12 mouse cellular contexts compared by ENCODE assay signal in the genomic region with DNA sequence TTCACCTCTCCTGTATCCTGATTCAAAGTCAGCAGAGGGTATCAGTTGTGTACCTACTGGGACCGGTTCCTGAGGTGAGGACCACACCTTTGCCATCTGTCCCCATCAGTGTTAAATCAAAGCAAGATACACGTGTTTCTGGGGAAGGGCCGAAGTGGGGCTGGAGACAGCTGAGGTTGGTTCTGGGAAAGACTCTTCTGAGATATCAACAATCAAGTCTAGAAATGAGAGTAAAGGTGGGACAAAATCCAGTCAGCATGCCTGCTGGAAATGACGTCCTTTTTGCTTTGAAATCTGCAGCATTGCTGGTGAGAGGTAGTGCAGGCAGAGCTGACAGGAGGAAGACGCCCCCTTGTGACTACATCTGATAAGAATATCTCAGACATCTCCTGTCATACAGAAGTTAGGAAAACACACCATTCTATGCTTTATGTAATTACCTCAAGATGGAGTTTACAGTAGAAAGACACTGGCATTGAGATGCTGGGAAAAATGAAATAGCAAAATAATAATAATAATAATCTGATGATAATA. TPM values are rescaled to one million over a fixed set of nuclear protein-coding genes. Genes with fewer than 3 reads are reported as not detected.
DNase-seq lines count a peak whose midpoint lies in the region; ATAC-seq lines count a peak whose summit lies in the region.
"Had no signal": no experiment of that assay in that cellular context is flagged by ENCODE, and none has a peak within 500 bp of the region (broad histone marks: within the 10 kb centered on the region; RNA-seq: fewer than 3 reads in every experiment).

No protein-coding gene starts in this region.

- no peak overlapping the region for H3K27ac ChIP-seq in midbrain, embryonic 15.5 days
- H3K27ac ChIP-seq: embryonic facial prominence, embryonic 15.5 days; limb, embryonic 13.5 days had no signal

- no peak for ATAC-seq in CD4-positive, CD25-positive, alpha-beta regulatory T cell, adult 4 months
- ATAC-seq in midbrain, embryonic 15.5 days (replicated peaks), result no peak

- H3K9me3 ChIP-seq in midbrain, embryonic 15.5 days, result no peaks in the 10 kb centered on the region
- H3K9me3 ChIP-seq: embryonic facial prominence, embryonic 15.5 days; limb, embryonic 13.5 days had no signal

- WGBS in midbrain, embryonic 15.5 days, result 62% methylated on average over 5 of the region's 5 CpGs

- H3K4me3 ChIP-seq in midbrain, embryonic 15.5 days, result no peak overlapping the region
- H3K4me3 ChIP-seq: embryonic facial prominence, embryonic 15.5 days; limb, embryonic 13.5 days had no signal

- DNase-seq in CD4-positive, CD25-positive, alpha-beta regulatory T cell, adult 2 months (ENCODE audit: low read depth, low spot score), result peak; percentile 20
- peak; percentile 15 to 26 for DNase-seq in kidney, postnatal 36 days
- no peak for DNase-seq in kidney, adult 9 months
- DNase-seq in adipocyte (ENCODE audit: low spot score), result peak; percentile 17
- peak; percentile 39 for DNase-seq in embryo, embryonic 10.5 days (ENCODE audit: low spot score)
- no peak for DNase-seq in right cerebral cortex, postnatal 14 days
- DNase-seq: gastrocnemius, postnatal 36 days; heart, postnatal 36 days had no signal

- peaks cover 7% of the 10 kb centered on the region; the same call in 1 of the 2 replicates for H3K4me1 ChIP-seq in midbrain, embryonic 15.5 days

- peaks cover 19% of the 10 kb centered on the region for H3K27me3 ChIP-seq in midbrain, embryonic 15.5 days (replicated peaks)

- H3K9ac ChIP-seq in midbrain, embryonic 15.5 days, result no peak overlapping the region
- H3K9ac ChIP-seq: embryonic facial prominence, embryonic 15.5 days; limb, embryonic 13.5 days had no signal

- no peak overlapping the region for H3K4me2 ChIP-seq in midbrain, embryonic 15.5 days
- H3K4me2 ChIP-seq: embryonic facial prominence, embryonic 15.5 days; limb, embryonic 13.5 days had no signal

- H3K36me3 ChIP-seq in midbrain, embryonic 15.5 days (replicated peaks), result no peaks in the 10 kb centered on the region
- H3K36me3 ChIP-seq: embryonic facial prominence, embryonic 15.5 days; limb, embryonic 13.5 days had no signal

RNA-seq across cellular contexts. Expression of gene Svep1, which starts 4.0 kb away (rescaled TPM):
- under 1 TPM in 1 of 2 experiments, not detected in 1; 0.03 TPM for polyA plus RNA-seq in CD4-positive, CD25-positive, alpha-beta regulatory T cell, adult 4 months (2017; shearing (Covaris generic))
- polyA plus RNA-seq in midbrain, embryonic 15.5 days (2015; fragmentation: Nextera tagmentation; extraction: Ambion mirVana), result 0.76 and 0.83 TPM in 2 replicates

Comparison
In these comparisons a context has a peak if more than half of its experiments do, and no peak if none do; other contexts are left out.
1. DNase-seq: peak in CD4-positive, CD25-positive, alpha-beta regulatory T cell, adult 2 months (single experiment), kidney, postnatal 36 days (2 of 2), adipocyte (single experiment) and embryo, embryonic 10.5 days (single experiment); none in kidney, adult 9 months (single experiment) and right cerebral cortex, postnatal 14 days (single experiment).